Mouse (Mus musculus) MEL (cell line): ENCODE measurements around the gene Pik3ip1. TPM values are rescaled to one million over a fixed set of nuclear protein-coding genes. Genes with fewer than 3 reads are reported as not detected.

Experiments used
- DNase-seq: peaks from one replicate; pipeline ENCODE4 v3.0.0; 2011; ENCODE audit warnings: low read depth, low spot score
- H3K27ac ChIP-seq: 2 replicates; pipeline ENCODE4 v1.5.1; 2012; ENCODE audit warnings: low read depth, mild to moderate bottlenecking, control low read depth, low read length, moderate library complexity; ENCODE audit not compliant: control insufficient read depth
- H3K27me3 ChIP-seq, 2 experiments: fragments of 150-350 bp in 1 of 2; sonication (generic) in 1 of 2; 2 replicates each; pipeline ENCODE4 v1.6.1; 2012; ENCODE audit warnings: low read length in 2 of 2, mild to moderate bottlenecking in 2 of 2, improper control_type of control experiment in 1 of 2, moderate library complexity in 1 of 2; ENCODE audit not compliant: insufficient read depth in 2 of 2, control insufficient read depth in 1 of 2
- H3K36me3 ChIP-seq, 2 experiments: 2 replicates each; pipeline ENCODE4 v1.6.1; 2012 to 2014; ENCODE audit warnings: low read length in 2 of 2, improper control_type of control experiment in 1 of 2, inconsistent platforms in 1 of 2, mild to moderate bottlenecking in 1 of 2; ENCODE audit not compliant: insufficient read depth in 2 of 2, control insufficient read depth in 1 of 2
- H3K4me1 ChIP-seq, 2 experiments: fragments of 150-350 bp in 1 of 2; sonication (generic) in 1 of 2; 2 replicates each; pipeline ENCODE4 v1.6.1; 2012; ENCODE audit warnings: low read length in 2 of 2, improper control_type of control experiment in 1 of 2, mild to moderate bottlenecking in 1 of 2; ENCODE audit not compliant: insufficient read depth in 2 of 2, control insufficient read depth in 1 of 2
- H3K4me3 ChIP-seq, 2 experiments: fragments of 150-350 bp in 1 of 2; sonication (generic) in 1 of 2; 2 replicates each; pipeline ENCODE4 v1.5.1; 2012; ENCODE audit warnings: low read depth in 2 of 2, low read length in 2 of 2, mild to moderate bottlenecking in 2 of 2, moderate library complexity in 2 of 2, control low read depth in 1 of 2, improper control_type of control experiment in 1 of 2; ENCODE audit not compliant: control insufficient read depth in 1 of 2, insufficient read depth in 1 of 2
- H3K79me2 ChIP-seq: 2 replicates; pipeline ENCODE4 v1.6.1; 2012; ENCODE audit warnings: mild to moderate bottlenecking, low read length, moderate library complexity; ENCODE audit not compliant: control insufficient read depth, poor library complexity, insufficient read depth
- H3K9ac ChIP-seq: 2 replicates; pipeline ENCODE4 v1.6.1; 2012; ENCODE audit warnings: low read depth, mild to moderate bottlenecking, control low read depth, low read length, moderate library complexity; ENCODE audit not compliant: control insufficient read depth, poor library complexity, severe bottlenecking
- H3K9me3 ChIP-seq: fragments of 150-350 bp; sonication (generic); replicated peaks from 2 replicates; pipeline ENCODE4 v1.6.1; 2012; ENCODE audit warnings: mild to moderate bottlenecking, low read length, improper control_type of control experiment, moderate library complexity; ENCODE audit not compliant: insufficient read depth
- BHLHE40 ChIP-seq: IDR thresholded peaks from 2 replicates; pipeline ENCODE4 v1.6.1; 2012; ENCODE audit warnings: low read depth, mild to moderate bottlenecking, inconsistent platforms, low read length, improper control_type of control experiment, borderline replicate concordance
- CHD2 ChIP-seq: IDR thresholded peaks from 2 replicates; pipeline ENCODE4 v1.6.1; 2011; ENCODE audit warnings: low read length, improper control_type of control experiment
- CTCF ChIP-seq, 3 experiments: IDR thresholded peaks in 2 of 3; conservative IDR thresholded peaks in 1 of 3; 2 replicates each; pipeline ENCODE4 v1.5.1; 2011 to 2012; ENCODE audit warnings: low read length in 3 of 3, low read depth in 2 of 3, mild to moderate bottlenecking in 2 of 3, improper control_type of control experiment in 1 of 3, inconsistent platforms in 1 of 3, mixed read lengths in 1 of 3, moderate library complexity in 1 of 3; ENCODE audit not compliant: control insufficient read depth in 1 of 3, insufficient read depth in 1 of 3, poor library complexity in 1 of 3, severe bottlenecking in 1 of 3
- E2F4 ChIP-seq: IDR thresholded peaks from 2 replicates; pipeline ENCODE4 v1.6.1; 2011; ENCODE audit warnings: low read depth, low read length, improper control_type of control experiment, borderline replicate concordance
- ELF1 ChIP-seq: IDR thresholded peaks from 2 replicates; pipeline ENCODE4 v1.6.1; 2014; ENCODE audit warnings: low read depth, mild to moderate bottlenecking, inconsistent platforms, low read length, improper control_type of control experiment, moderate library complexity
- GATA1 ChIP-seq: IDR thresholded peaks from 2 replicates; pipeline ENCODE4 v1.6.1; 2011; ENCODE audit warnings: low read depth, low read length, improper control_type of control experiment
- HCFC1 ChIP-seq: IDR thresholded peaks from 2 replicates; pipeline ENCODE4 v1.6.1; 2012; ENCODE audit warnings: low read depth, mild to moderate bottlenecking, inconsistent platforms, low read length, improper control_type of control experiment, moderate library complexity
- JUND ChIP-seq: IDR thresholded peaks from 2 replicates; pipeline ENCODE4 v1.6.1; 2011; ENCODE audit warnings: low read depth, mild to moderate bottlenecking, improper control_type of control experiment, low read length
- KAT2A ChIP-seq: conservative IDR thresholded peaks from 2 replicates; pipeline ENCODE4 v1.6.1; 2012; ENCODE audit warnings: low read depth, low read length, improper control_type of control experiment, inconsistent platforms
- MAFK ChIP-seq: IDR thresholded peaks from 2 replicates; pipeline ENCODE4 v1.6.1; 2011; ENCODE audit warnings: low read depth, mild to moderate bottlenecking, low read length, improper control_type of control experiment, borderline replicate concordance
- MAZ ChIP-seq: IDR thresholded peaks from 2 replicates; pipeline ENCODE4 v1.6.1; 2012; ENCODE audit warnings: low read depth, mild to moderate bottlenecking, inconsistent platforms, low read length, improper control_type of control experiment
- MEF2A ChIP-seq: IDR thresholded peaks from 2 replicates; pipeline ENCODE4 v1.6.1; 2014; ENCODE audit warnings: low read depth, mild to moderate bottlenecking, inconsistent platforms, low read length, improper control_type of control experiment; ENCODE audit not compliant: poor library complexity, insufficient replicate concordance, severe bottlenecking; ENCODE audit errors: extremely low read depth
- NELFE ChIP-seq: IDR thresholded peaks from 2 replicates; pipeline ENCODE4 v1.6.1; 2011; ENCODE audit warnings: low read depth, low read length, improper control_type of control experiment
- NRF1 ChIP-seq: IDR thresholded peaks from 2 replicates; pipeline ENCODE4 v1.6.1; 2014; ENCODE audit warnings: low read depth, mild to moderate bottlenecking, inconsistent platforms, low read length, improper control_type of control experiment, moderate library complexity; ENCODE audit not compliant: poor library complexity, insufficient read depth, severe bottlenecking
- POLR2AphosphoS5 ChIP-seq: IDR thresholded peaks from 2 replicates; pipeline ENCODE4 v1.6.1; 2012; ENCODE audit warnings: low read depth, borderline replicate concordance, mild to moderate bottlenecking, inconsistent platforms, low read length, moderate library complexity, mixed read lengths
- RCOR1 ChIP-seq: IDR thresholded peaks from 2 replicates; pipeline ENCODE4 v1.6.1; 2012; ENCODE audit warnings: low read depth, mild to moderate bottlenecking, inconsistent platforms, low read length, improper control_type of control experiment
- TAL1 ChIP-seq: IDR thresholded peaks from 2 replicates; pipeline ENCODE4 v1.6.1; 2012; ENCODE audit warnings: mild to moderate bottlenecking, inconsistent platforms, low read length, moderate library complexity, mixed read lengths
- TBP ChIP-seq: IDR thresholded peaks from 2 replicates; pipeline ENCODE4 v1.8.0; 2011; ENCODE audit warnings: low read depth, low read length, improper control_type of control experiment
- USF2 ChIP-seq, 2 experiments: IDR thresholded peaks; 2 replicates each; pipeline ENCODE4 v1.6.1; 2011 to 2012; ENCODE audit warnings: improper control_type of control experiment in 2 of 2, low read length in 2 of 2, borderline replicate concordance in 1 of 2, inconsistent platforms in 1 of 2, low read depth in 1 of 2, mild to moderate bottlenecking in 1 of 2; ENCODE audit not compliant: insufficient read depth in 1 of 2
- ZC3H11A ChIP-seq: IDR thresholded peaks from 2 replicates; pipeline ENCODE4 v1.6.1; 2012; ENCODE audit warnings: low read depth, mild to moderate bottlenecking, inconsistent platforms, low read length, improper control_type of control experiment
- ZMIZ1 ChIP-seq: IDR thresholded peaks from 2 replicates; pipeline ENCODE4 v1.6.1; 2012; ENCODE audit warnings: low read depth, mild to moderate bottlenecking, inconsistent platforms, low read length, improper control_type of control experiment, moderate library complexity
- polyA plus RNA-seq, 2 experiments: library from polyadenylated mRNA; stranded (reverse) in 1 of 2; unstranded in 1 of 2; fragments of >175 nt in 1 of 2; fragments of >200 nt in 1 of 2; gene quantifications; 2 replicates each; pipeline versions ENCODE4 v1.2.1 to v1.2.4; 2012; ENCODE audit warnings: low replicate concordance in 2 of 2, low read depth in 1 of 2; ENCODE audit not compliant: insufficient read length in 2 of 2, insufficient read depth in 1 of 2, missing spikeins in 1 of 2
- total RNA-seq: library from RNA; depleted of rRNA; stranded (reverse); fragments of 300-350 nt; gene quantifications from 2 replicates; pipeline ENCODE4 v1.2.3, GENCODE M21; 2012

The Pik3ip1 gene
- total and polyA plus RNA-seq, 3 experiments, result 1.7 to 2.7 TPM; not detected in 1

- Histone ChIP-seq H3K9me3 (no peaks in the 10 kb centered on the region), H3K4me1 (peaks cover 0 to 12% of the 10 kb centered on the region in 2 experiments; a peak in 2 of 4 replicates), H3K27ac (no peak overlapping the region), H3K4me3 (no peak overlapping the region), H3K9ac (no peak overlapping the region), H3K79me2 (no peaks in the 10 kb centered on the region), H3K36me3 (peaks cover 0 to 4% of the 10 kb centered on the region in 2 experiments; a peak in 2 of 4 replicates), H3K27me3 (no peaks in the 10 kb centered on the region)
- TF ChIP-seq TBP, result no peak
- no peak for TF ChIP-seq CTCF (IDR thresholded peaks at IDR 0.05 in 2 of 3, conservative IDR thresholded peaks at IDR 0.05 in 1 of 3; ENCODE audit: control insufficient read depth in 1 of 3, insufficient read depth in 1 of 3, low read depth in 2 of 3, low read length in 3 of 3, poor library complexity in 1 of 3, severe bottlenecking in 1 of 3)
- TF ChIP-seq ZC3H11A, result no peak
- no peak for TF ChIP-seq HCFC1
- no peak for TF ChIP-seq JUND
- TF ChIP-seq CHD2, result no peak
- no peak for TF ChIP-seq GATA1
- TF ChIP-seq MAZ, result no peak
- no peak for TF ChIP-seq POLR2AphosphoS5
- no peak for TF ChIP-seq RCOR1
- TF ChIP-seq USF2 (IDR thresholded peaks at IDR 0.05; ENCODE audit: borderline replicate concordance in 1 of 2, insufficient read depth in 1 of 2, low read depth in 1 of 2, low read length in 2 of 2), result no peak
- no peak for TF ChIP-seq ZMIZ1
- TF ChIP-seq ELF1, result no peak
- TF ChIP-seq NELFE, result no peak
- no peak for TF ChIP-seq NRF1
- TF ChIP-seq BHLHE40, result no peak
- no peak for TF ChIP-seq MEF2A
- TF ChIP-seq KAT2A, result no peak
- DNase-seq, result no peak
Measured at GRCm38 (mm10) chr11:3335651-3336216, 5.5 kb downstream of the Pik3ip1 start.

DNA sequence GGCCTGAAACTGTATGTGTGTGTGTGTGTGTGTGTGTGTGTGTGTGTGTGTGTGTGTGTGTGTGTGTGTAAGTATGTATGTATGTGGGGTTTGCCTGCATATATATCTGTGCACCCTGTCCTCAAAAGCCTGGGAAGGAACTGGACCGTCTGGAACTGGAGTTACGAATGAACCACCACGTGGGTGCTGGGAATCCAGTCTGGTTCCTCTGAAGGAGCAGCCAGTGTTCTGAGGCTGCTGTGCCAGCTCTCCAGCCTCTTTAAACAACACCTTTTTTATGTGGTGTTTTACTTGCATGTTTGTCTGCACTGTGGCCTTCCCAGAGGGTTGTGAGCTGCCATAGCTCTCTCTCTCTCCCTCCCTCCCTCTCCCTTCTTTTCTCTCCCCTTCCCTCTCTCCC, 6.4 kb downstream of the Pik3ip1 start:
- no peaks in the 10 kb centered on the region for H3K27me3 ChIP-seq
- DNase-seq, result no peak
- no peaks in the 10 kb centered on the region for H3K9me3 ChIP-seq
- no peaks in the 10 kb centered on the region for H3K79me2 ChIP-seq
- H3K27ac ChIP-seq, result no peak overlapping the region
- TF ChIP-seq TAL1, result no peak
- TF ChIP-seq E2F4, result no peak
- no peak for TF ChIP-seq CHD2
- no peak for TF ChIP-seq NELFE
- TF ChIP-seq MAFK, result no peak
- H3K9ac ChIP-seq, result no peak overlapping the region
- H3K36me3 ChIP-seq, result peaks cover 0 to 4% of the 10 kb centered on the region in 2 experiments; a peak in 2 of 4 replicates
- no peak overlapping the region for H3K4me3 ChIP-seq
- H3K4me1 ChIP-seq, result peaks cover 0 to 8% of the 10 kb centered on the region in 2 experiments; a peak in 2 of 4 replicates
